Mouse (Mus musculus) layer of hippocampus, postnatal 14 days (tissue): ENCODE data around the gene Fntb. TPM values are rescaled to one million over a fixed set of nuclear protein-coding genes. Genes with fewer than 3 reads are reported as not detected.

Source experiments
- DNase-seq, 2 experiments: peaks; one replicate each; pipeline ENCODE4 v3.0.0; 2021 to 2022; ENCODE audit warnings: low spot score in 2 of 2, mixed read lengths in 1 of 2
- long read RNA-seq, 2 experiments: library from polyadenylated mRNA; stranded (forward); transcript quantifications; one replicate each; pipeline ENCODE4 v2.0.0; 2021
- total RNA-seq, 2 experiments: library from RNA; stranded (reverse); gene quantifications; 2 replicates each; pipeline ENCODE4 v1.2.3; 2021

Fntb gene
- total RNA-seq: 10 to 100 TPM; 23.9 to 26.8 TPM
- long read RNA-seq, experiment 1, transcript Fntb-201 (12 exons, 2,613 nt): major isoform, 31 of 41 reads
- long read RNA-seq, experiment 1, partial matches to known transcripts: 4 of 41 reads
- long read RNA-seq, experiment 1, other reads (novel, unspliced or antisense): 6 of 41 reads
- long read RNA-seq, experiment 2, transcript Fntb-201 (12 exons, 2,613 nt): major isoform, 31 of 41 reads
- long read RNA-seq, experiment 2, partial matches to known transcripts: 1 of 41 reads
- long read RNA-seq, experiment 2, other reads (novel, unspliced or antisense): 9 of 41 reads

- peak; percentile 88 for DNase-seq
Observed at GRCm38 (mm10) chr12:76765354-76765851, at the start of gene Fntb, which contains the start of gene Churc1. Gene Fntb (plus strand): TSS chr12:76765589. Gene Churc1 (plus strand): TSS chr12:76765538.

- DNase-seq: no peak
Observed at GRCm38 (mm10) chr12:76718384-76718783, 47.0 kb upstream of the Fntb start.

GRCm38 (mm10) chr12:76720572-76720971, 44.8 kb upstream of the Fntb start:
- no peak for DNase-seq

GRCm38 (mm10) chr12:76722026-76722425, 43.4 kb upstream of the Fntb start:
- no peak for DNase-seq

GRCm38 (mm10) chr12:76727955-76728354, 37.4 kb upstream of the Fntb start:
- DNase-seq: no peak

GRCm38 (mm10) chr12:76750866-76751459, 14.4 kb upstream of the Fntb start:
- DNase-seq: no peak

GRCm38 (mm10) chr12:76752652-76753318, 12.6 kb upstream of the Fntb start:
- DNase-seq: peak in 1 of 2 experiments; percentile 78

- DNase-seq: peak in 1 of 2 experiments; percentile 22
Observed at GRCm38 (mm10) chr12:76765901-76766630, 677 bp downstream of the Fntb start.

- DNase-seq: no peak
Observed at GRCm38 (mm10) chr12:76770841-76771500, 5.6 kb downstream of the Fntb start.

GRCm38 (mm10) chr12:76771540-76771939, 6.2 kb downstream of the Fntb start:
- no peak for DNase-seq

- DNase-seq: no peak
Observed at GRCm38 (mm10) chr12:76774652-76775051, 9.3 kb downstream of the Fntb start.

- DNase-seq: no peak
Observed at GRCm38 (mm10) chr12:76775132-76775531, 9.7 kb downstream of the Fntb start.

GRCm38 (mm10) chr12:76776898-76777297, 11.5 kb downstream of the Fntb start:
- DNase-seq: no peak

- no peak for DNase-seq
Observed at GRCm38 (mm10) chr12:76777845-76778244, 12.5 kb downstream of the Fntb start.

GRCm38 (mm10) chr12:76778305-76779083, 13.1 kb downstream of the Fntb start:
- DNase-seq: no peak

GRCm38 (mm10) chr12:76779951-76780350, 14.6 kb downstream of the Fntb start:
- no peak for DNase-seq

- DNase-seq: peak; percentile 20 to 40
Observed at GRCm38 (mm10) chr12:76780639-76781468, 15.5 kb downstream of the Fntb start.

GRCm38 (mm10) chr12:76784056-76784619, 18.7 kb downstream of the Fntb start:
- no peak for DNase-seq
